Mouse (Mus musculus): ENCODE data around the gene Get4.

GRCm38 (mm10) chr5:139229716-139230115, 22.4 kb upstream of the Get4 start:
- TF ChIP-seq POLR2A (IDR thresholded peaks at IDR 0.05; ENCODE audit: borderline replicate concordance, insufficient read depth, low read length) (no peak), CTCF (IDR thresholded peaks at IDR 0.05; ENCODE audit: borderline replicate concordance, insufficient read depth, low read depth, low read length) (no peak)

All from cerebellum, adult 2 months (tissue).